Mouse (Mus musculus): Measurements from ENCODE around the gene Nceh1.

Gene Nceh1

DNA sequence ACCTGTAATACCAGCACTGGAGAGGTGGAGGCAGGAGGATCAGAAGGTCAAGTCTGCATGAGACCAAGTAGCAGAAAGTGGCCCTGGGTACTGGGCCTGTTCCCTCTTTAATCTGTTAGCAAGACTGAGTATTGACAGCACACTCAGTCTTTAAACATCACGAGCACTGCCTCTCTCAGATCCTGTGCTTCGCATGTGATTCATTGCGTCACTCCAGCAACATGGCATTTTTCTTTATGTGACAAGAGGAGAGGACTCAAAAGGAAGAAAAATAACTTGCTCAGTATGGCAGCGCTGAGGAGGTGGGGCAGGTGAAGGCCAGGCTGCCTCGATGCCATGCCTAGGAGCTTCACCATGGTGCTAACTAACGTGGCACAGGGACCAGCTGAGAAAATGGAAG, 9.1 kb downstream of the Nceh1 start:
- no peak for DNase-seq

- DNase-seq = peak; percentile 38
These were observed 11.1 kb downstream of the Nceh1 start for GRCm38 (mm10) chr3:27193844-27194317.

GRCm38 (mm10) chr3:27195153-27195552, 12.4 kb downstream of the Nceh1 start:
- DNase-seq = no peak

GRCm38 (mm10) chr3:27195573-27196227, 12.9 kb downstream of the Nceh1 start:
- DNase-seq = no peak

GRCm38 (mm10) chr3:27196529-27196928, 13.8 kb downstream of the Nceh1 start:
- no peak for DNase-seq

DNA sequence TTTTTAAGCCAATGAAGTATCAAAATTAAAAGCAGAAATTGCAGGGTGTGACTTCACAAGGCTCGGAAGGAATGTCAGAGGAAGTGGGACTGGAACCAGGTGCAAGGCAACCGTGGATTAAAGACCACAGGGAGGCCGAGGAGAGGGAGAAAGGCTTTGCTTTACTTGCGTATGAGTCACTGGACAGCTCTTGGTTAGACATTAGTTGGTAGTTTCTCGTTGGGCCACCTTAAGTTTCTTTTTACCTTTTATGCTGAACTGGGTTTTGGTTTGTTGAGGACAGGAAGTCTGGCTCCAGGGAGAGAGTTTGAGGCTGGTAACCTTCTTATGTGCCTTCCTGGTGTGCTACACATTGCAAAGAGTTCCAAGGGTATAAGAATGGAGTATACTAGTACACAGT, 15.1 kb downstream of the Nceh1 start:
- no peak for DNase-seq

GRCm38 (mm10) chr3:27199120-27199519, 16.4 kb downstream of the Nceh1 start:
- no peak for DNase-seq

GRCm38 (mm10) chr3:27201728-27202411, 19.1 kb downstream of the Nceh1 start:
- DNase-seq = no peak

DNA sequence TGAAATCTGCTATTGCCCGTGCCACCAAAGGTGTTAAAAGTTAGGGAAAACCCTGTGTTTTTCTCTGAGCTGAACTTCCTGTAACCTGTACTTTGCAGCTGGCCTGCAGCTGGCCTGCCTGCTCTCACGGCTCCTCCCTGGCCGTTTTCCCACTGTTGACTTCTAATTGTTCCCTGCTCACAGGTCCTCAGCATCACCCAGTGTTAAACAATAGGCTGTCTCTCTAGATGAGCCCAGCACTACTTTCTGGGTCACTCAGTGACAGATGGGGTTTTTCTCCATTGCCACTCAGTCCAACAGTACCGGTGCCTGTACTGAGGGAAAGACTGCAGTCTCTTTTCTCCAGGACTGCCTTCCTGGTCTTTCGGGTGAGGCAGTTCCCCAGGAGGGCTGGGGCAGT, 22.3 kb downstream of the Nceh1 start:
- DNase-seq = peak; percentile 81

- DNase-seq = no peak
These were observed 22.9 kb downstream of the Nceh1 start for GRCm38 (mm10) chr3:27205514-27206220.

DNA sequence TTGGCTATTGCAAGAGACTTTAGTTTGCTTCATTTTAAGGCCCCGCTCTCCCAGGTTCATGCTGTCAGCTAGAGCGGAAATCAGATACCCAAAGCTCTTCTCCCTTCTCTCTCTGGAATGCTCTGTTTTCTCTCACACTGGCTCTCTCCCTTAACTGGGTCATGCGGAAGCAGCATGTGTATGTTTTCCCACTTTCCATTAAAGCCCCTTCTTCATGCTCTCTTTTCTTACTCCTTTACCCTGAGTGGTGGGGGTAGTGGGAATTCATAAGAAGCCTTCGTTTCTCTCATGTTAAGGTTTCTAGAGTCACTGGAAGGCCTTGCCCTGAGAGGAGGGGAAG, 23.4 kb downstream of the Nceh1 start:
- DNase-seq = peak; percentile 58

GRCm38 (mm10) chr3:27206577-27206976, 23.8 kb downstream of the Nceh1 start:
- no peak for DNase-seq

DNA sequence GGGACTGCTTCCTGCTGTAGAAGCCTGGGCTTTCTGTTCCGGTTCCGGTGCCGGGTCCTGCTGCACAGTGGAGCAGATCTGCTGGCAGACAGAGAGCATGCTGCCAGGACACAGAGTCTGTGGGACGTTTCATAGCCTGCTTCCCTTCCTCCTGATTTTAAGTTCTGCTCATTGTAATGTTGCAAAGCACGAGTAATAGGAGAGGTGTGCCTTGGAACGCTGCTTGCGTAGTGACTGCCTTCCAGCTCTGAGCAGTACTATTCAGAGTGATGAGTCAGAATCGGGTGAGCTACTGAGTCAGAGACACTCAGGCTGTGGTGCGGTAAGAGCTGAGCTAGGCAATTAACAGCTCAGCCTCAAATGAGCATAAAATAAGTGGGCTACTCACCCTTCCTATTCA, 26.9 kb downstream of the Nceh1 start:
- no peak for DNase-seq

DNA sequence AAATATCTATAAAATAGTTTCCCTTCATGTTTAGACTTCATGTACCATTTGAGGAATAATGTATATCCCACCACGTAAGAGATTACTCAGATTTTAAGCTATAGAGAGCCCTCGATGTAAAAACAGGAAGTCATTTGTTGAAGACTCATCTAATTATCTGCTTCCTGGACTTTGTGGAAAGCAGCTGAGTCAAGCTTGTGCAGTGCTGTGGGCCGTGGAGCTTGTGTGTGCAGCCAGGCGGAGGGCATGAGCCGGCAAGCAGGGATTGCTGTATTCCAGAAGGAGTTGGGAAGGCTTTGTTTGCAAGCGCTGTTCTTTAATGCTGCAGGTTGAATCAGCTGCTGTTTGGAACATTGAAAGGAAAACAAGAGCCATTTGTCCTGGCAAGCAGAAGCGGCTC, 27.5 kb downstream of the Nceh1 start:
- peak; percentile 59 for DNase-seq

DNA sequence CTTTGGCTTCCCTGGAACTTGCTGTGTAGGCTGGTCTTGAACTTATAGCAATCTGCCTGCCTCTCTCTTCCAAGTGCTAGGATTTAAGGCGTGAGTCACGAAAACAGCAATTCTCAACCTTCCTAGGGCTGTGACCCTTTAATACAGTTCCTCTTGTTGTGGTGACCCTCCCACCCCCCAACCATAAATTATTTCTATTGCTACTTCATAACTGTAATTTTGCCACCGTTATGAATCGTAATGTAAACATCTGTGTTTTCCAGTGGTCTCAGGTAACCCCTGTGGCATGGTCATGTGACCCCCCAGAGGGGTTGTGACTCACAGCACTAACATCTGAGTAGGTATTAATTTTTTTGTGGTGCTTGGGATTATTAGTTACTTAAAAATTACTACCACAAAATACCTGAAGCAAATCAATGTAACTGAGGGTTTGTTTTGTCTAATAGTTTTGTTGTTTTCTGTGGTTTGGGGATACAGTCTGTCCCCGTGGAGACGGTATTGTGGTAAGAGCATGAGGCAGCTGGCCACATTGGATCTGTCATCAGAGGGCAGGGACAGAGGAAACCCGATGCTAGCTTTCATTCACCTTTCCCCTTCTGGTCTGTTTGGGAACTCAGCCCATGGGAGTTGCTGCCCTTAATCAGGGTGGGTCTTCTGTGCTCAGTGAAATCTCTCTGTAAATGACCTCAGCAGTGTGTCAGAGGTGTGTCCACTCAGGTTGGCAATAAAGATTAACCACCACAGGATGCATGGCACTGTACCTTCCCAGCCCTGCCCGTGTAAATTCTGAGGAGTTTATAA, 31.5 kb downstream of the Nceh1 start:
- no peak for DNase-seq

- no peak for DNase-seq
These were observed 34.6 kb downstream of the Nceh1 start for GRCm38 (mm10) chr3:27217331-27217730.

GRCm38 (mm10) chr3:27218604-27219003, 35.8 kb downstream of the Nceh1 start:
- DNase-seq = no peak

DNA sequence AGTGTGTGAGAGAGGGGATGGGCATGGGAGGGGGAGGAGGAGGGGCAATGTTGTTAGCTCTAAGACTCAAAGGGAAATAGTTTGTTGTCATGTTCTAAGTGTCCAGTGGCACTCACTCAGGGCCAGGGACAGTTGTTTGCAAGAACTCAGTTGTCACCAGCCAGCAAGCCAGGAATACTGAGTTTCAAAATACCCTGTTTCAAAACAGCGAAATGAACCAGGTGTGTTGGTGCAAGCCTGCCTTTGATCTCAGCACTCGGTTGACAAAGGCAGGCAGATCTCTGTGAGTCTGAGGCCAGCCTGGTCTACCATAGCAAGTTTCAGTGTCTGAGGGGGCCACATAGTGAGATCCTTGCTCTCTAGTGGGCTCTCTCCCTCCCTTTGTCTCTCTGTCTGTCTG, 39.3 kb downstream of the Nceh1 start:
- DNase-seq = no peak

DNA sequence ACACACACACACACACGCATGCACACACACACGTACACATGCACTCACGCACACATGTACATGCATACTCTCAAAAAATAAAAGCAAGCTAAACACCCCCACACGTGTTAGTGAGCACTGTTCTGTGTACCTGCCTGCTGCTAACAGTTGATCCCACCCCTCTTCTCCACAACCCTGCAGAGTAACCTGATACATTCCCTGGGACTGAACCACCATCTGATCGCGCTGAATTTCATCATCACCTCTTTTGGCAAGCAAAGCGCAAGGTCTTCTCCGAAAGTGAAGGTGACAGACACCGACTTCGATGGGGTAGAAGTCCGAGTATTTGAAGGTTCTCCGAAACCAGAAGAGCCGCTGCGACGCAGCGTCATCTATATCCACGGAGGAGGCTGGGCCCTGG, 39.7 kb downstream of the Nceh1 start:
- DNase-seq = no peak

DNA sequence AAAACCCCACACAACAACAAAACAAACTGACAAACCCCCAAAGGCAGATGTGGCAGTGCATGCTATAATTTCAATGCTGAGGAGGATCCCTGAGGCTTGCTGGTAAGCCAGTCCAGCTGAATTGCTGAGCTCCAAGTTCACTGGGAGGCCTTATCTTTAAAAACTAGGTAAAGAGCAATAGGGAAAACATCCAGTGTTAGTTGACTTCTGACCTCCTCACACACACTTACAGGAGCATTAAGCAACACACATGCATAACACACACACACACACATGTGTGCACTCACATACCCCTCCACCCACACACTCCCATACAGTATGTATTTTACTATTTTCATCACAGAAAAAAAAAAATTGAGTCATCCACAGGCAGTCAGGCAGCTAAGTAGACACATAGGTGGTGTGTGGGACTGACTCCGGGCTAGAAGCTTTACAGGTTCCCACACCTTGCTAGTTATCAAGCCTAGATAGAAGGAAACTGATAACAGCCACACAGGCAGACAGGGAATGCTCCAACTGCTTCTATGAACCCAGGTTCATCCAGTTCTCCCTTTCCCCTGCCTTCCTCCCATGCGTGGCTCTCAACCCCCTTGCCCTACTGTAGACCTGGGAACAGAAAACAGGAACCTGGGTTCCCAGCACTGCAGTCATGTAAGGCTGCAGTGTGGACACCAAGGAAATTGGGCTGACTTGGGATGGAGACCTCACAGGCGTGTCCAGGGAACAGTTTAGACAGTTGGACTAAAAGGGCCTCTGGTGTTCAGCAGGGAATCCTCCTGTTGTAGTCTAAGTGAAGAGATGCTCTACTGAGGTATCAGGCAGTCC, 45.1 kb downstream of the Nceh1 start:
- DNase-seq = no peak

- DNase-seq = no peak
These were observed 46.0 kb downstream of the Nceh1 start for GRCm38 (mm10) chr3:27228530-27229309.

DNA sequence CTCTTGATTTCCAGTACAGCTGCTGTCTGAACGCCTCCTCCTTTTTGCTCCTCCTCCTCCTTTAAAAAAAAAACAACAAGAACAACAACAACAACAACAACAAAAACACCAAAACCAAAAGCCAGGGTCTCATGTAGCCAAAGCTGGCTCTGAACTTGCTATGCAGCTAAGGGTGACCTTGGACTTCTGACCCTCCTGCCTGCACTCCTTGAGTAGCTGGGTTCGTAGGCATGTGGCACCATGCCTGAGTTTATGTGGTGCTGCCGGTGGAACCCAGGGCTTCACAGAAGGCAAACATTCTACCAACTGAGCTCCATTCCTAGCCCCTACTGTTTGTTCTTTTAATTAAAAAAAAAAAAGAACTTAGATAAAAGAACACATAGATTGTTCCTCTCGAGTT, 50.6 kb downstream of the Nceh1 start:
- no peak for DNase-seq
